Mouse (Mus musculus) heart, embryonic 15.5 days (tissue): Measurements from ENCODE around the gene Ift22. TPM values are rescaled to one million over a fixed set of nuclear protein-coding genes. Genes with fewer than 3 reads are reported as not detected.
"Not testable (repeated sequence)": the region's sequence is repeated elsewhere in the genome, so short reads cannot be mapped to it uniquely, and the experiment has no call there.

Experiments used
- ATAC-seq: fragments of 200-750 bp; cut with Nextera tagmentation; replicated peaks from 2 replicates; pipeline ENCODE4 v1.8.0; 2017; ENCODE audit warnings: low read depth, moderate TSS enrichment; ENCODE audit not compliant: insufficient number of reproducible peaks, insufficient read depth, low FRiP score
- H3K27ac ChIP-seq: fragments of 300-500 bp; sonication (generic); 2 replicates; pipeline ENCODE4 v1.5.1; 2015; ENCODE audit warnings: mild to moderate bottlenecking, inconsistent platforms
- H3K27me3 ChIP-seq: fragments of 300-500 bp; sonication (generic); 2 replicates; pipeline ENCODE4 v1.6.1; 2015; ENCODE audit warnings: inconsistent platforms
- H3K36me3 ChIP-seq: fragments of 300-500 bp; sonication (generic); 2 replicates; pipeline ENCODE4 v1.6.1; 2015; ENCODE audit warnings: mild to moderate bottlenecking, inconsistent platforms
- H3K4me1 ChIP-seq: fragments of 300-500 bp; sonication (generic); replicated peaks from 2 replicates; pipeline ENCODE4 v1.6.1; 2015; ENCODE audit warnings: inconsistent platforms
- H3K4me2 ChIP-seq: fragments of 300-500 bp; sonication (generic); 2 replicates; pipeline ENCODE4 v1.6.1; 2015; ENCODE audit warnings: inconsistent platforms, mild to moderate bottlenecking, moderate library complexity
- H3K4me3 ChIP-seq: fragments of 300-500 bp; sonication (generic); 2 replicates; pipeline ENCODE4 v1.5.1; 2015; ENCODE audit warnings: mild to moderate bottlenecking, inconsistent platforms
- H3K9ac ChIP-seq: fragments of 300-500 bp; sonication (generic); 2 replicates; pipeline ENCODE4 v1.6.1; 2015; ENCODE audit warnings: mild to moderate bottlenecking, inconsistent platforms
- H3K9me3 ChIP-seq: fragments of 300-500 bp; sonication (generic); replicated peaks from 2 replicates; pipeline ENCODE4 v1.6.1; 2016; ENCODE audit warnings: inconsistent platforms
- WGBS: fragments of 180-500 bp; shearing (Covaris S2); methylation state at CpG from one replicate; pipeline ENCODE4 v1.1.7; 2015; ENCODE audit warnings: mixed read lengths; 5-methylcytosine and 5-hydroxymethylcytosine counted together
- polyA plus RNA-seq: library from polyadenylated mRNA; unstranded; fragments of >200 nt; fragmentation: Nextera tagmentation; extraction: Ambion mirVana; gene quantifications from 2 replicates; pipeline ENCODE4 v1.2.1, GENCODE M21; 2015

Ift22 gene
- polyA plus RNA-seq, 1 experiment from 2014 or later, result 34.3 TPM

DNA sequence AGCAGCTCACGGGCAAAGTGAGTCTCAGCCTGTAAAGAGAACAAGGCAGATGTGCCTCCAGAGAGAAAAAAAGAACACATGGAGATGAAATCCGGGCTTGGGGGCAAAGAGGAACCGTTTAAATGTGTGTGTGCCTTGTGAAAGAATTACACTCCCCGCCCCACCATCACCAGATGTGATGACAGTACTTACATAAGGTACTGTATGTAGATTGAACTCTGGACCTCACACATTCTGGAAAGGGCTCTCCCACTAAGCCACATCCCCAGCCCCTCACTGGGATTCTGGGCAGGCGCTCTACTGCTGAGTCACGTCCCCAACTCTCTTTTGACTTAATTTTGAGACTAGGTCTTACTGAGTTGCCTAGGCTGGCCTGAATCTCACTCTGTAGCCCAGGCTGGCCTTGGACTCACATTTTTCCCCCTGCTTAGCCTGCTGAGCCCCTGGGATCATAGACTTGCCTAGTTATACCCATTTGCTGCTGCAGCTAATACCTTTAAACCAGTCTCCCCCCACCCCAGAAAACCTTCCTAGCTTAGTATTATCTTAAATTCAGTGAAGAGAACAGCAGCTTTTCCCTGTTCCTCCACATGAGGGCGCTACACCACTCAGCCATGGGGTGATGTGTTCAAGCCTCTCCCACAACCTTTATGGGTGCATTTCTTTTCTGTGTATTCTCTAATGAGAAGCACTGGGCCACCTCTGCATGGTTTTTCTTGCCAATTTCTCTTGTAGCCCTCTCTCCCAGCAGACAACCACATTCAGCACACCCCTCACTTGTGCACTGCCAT lies 28.1 kb downstream of the Ift22 start:
- WGBS, result 59% methylated on average over 7 of the region's 7 CpGs
- no peak overlapping the region for H3K27ac ChIP-seq

DNA sequence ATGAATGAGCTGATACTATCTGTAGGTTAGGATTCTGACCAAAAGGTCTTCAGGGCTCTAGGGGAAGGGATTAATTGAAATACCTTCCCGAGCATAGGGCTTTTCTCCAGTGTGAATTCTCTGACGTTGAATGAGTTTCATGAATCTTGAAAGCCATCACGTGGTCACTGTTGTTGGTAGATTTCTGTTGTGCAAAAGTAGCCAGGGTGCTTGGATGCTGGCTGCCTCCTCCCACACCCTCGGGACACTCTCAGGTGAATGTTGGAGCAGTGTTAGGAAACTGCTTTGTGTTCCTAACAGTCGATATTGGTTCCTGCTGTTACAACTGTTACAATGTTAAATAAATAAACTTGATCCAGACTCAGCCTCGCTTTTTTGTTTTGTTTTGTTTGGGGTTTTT lies 28.8 kb downstream of the Ift22 start:
- H3K27ac ChIP-seq, result no peak overlapping the region
- no peaks in the 10 kb centered on the region for H3K9me3 ChIP-seq
- H3K27me3 ChIP-seq, result no peaks in the 10 kb centered on the region
- no peak overlapping the region for H3K4me3 ChIP-seq
- 75% methylated on average over 6 of the region's 6 CpGs for WGBS
- H3K9ac ChIP-seq, result no peak overlapping the region
- no peaks in the 10 kb centered on the region for H3K4me1 ChIP-seq
- no peak overlapping the region for H3K4me2 ChIP-seq
- ATAC-seq, result no peak
- no peaks in the 10 kb centered on the region for H3K36me3 ChIP-seq

More for the DNA sequence above, 28.1 kb downstream of the Ift22 start:
- no peak for ATAC-seq
- Histone ChIP-seq H3K9me3 (no peaks in the 10 kb centered on the region), H3K4me1 (no peaks in the 10 kb centered on the region), H3K4me3 (no peak overlapping the region), H3K27me3 (no peaks in the 10 kb centered on the region), H3K4me2 (no peak overlapping the region), H3K36me3 (no peaks in the 10 kb centered on the region), H3K9ac (no peak overlapping the region)

DNA sequence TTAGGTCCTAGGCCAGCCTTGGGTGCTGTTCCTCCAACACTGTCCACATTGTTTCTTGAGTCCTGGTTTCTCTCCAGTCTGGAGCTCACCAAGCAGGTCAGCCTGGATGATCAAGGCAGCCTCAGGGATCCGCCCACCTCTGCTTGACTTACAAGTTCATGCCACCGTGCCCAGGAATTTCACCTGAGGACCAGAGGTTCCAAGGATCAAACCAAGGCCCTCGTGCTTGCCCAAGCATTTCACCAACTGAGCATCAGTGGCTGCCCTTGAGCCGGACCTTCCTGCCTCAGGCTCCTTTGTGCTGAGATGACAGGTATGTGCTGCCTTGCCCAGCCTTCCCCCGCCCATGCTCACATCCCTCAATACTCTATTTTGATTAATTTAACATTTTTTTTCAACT lies 29.7 kb downstream of the Ift22 start:
- Histone ChIP-seq H3K4me3 (no peak overlapping the region), H3K9me3 (no peaks in the 10 kb centered on the region), H3K27ac (no peak overlapping the region), H3K36me3 (no peaks in the 10 kb centered on the region), H3K27me3 (no peaks in the 10 kb centered on the region), H3K9ac (no peak overlapping the region), H3K4me2 (no peak overlapping the region), H3K4me1 (peaks cover 3% of the 10 kb centered on the region; the same call in 1 of the 2 replicates)
- WGBS, result 91% methylated on average over 5 of the region's 5 CpGs
- ATAC-seq, result no peak

DNA sequence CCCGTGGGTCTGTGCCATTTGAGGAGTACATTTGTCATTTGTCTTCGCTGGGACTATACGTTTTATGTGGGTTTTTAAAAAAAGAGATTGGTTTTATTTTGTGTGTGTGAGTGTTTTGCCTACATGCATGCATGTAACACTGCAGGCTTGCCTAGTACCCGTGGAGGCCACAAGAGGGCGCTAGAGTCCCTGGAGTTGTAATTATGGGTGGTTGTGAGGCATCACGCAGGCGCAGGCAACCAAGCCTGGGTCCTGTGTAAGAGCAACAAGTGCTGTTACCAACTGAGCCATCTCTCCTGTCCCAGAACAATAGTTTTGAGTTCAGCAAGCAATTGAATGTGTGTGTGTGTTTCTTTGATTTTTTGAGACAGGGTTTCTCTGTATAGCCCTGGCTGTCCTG lies 31.3 kb downstream of the Ift22 start:
- no peaks in the 10 kb centered on the region for H3K9me3 ChIP-seq
- no peak overlapping the region for H3K4me2 ChIP-seq
- H3K27ac ChIP-seq, result no peak overlapping the region
- no peak overlapping the region for H3K4me3 ChIP-seq
- peaks cover 5% of the 10 kb centered on the region; the same call in 1 of the 2 replicates for H3K4me1 ChIP-seq
- no peaks in the 10 kb centered on the region for H3K27me3 ChIP-seq
- no peak overlapping the region for H3K9ac ChIP-seq
- ATAC-seq, result no peak
- 62% methylated on average over 7 of the region's 7 CpGs for WGBS
- H3K36me3 ChIP-seq, result no peaks in the 10 kb centered on the region

DNA sequence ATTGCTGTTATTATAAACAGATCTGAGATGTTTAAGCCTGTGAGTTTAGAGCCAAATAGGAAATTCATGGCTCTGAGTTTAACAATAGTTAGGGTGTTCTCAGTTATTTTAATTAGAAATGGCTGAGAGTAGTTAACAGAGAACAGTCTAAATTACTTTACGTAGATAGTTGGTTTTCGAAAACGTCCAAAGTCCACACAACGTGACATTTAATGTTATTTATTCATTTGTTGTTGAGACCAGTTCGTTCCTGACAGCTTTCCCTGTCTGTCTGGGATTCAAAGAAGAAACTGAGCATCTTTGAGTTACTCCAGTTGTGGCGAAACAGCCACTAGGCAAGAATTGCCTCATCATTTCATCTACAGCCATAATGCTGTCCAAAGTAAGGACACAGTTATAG lies 32.1 kb downstream of the Ift22 start:
- WGBS, result 82% methylated on average over 6 of the region's 6 CpGs
- H3K4me2 ChIP-seq, ATAC-seq, H3K36me3 ChIP-seq, H3K9me3 ChIP-seq, H3K4me1 ChIP-seq, H3K27me3 ChIP-seq, H3K9ac ChIP-seq, H3K4me3 ChIP-seq, H3K27ac ChIP-seq: not testable (repeated sequence)

DNA sequence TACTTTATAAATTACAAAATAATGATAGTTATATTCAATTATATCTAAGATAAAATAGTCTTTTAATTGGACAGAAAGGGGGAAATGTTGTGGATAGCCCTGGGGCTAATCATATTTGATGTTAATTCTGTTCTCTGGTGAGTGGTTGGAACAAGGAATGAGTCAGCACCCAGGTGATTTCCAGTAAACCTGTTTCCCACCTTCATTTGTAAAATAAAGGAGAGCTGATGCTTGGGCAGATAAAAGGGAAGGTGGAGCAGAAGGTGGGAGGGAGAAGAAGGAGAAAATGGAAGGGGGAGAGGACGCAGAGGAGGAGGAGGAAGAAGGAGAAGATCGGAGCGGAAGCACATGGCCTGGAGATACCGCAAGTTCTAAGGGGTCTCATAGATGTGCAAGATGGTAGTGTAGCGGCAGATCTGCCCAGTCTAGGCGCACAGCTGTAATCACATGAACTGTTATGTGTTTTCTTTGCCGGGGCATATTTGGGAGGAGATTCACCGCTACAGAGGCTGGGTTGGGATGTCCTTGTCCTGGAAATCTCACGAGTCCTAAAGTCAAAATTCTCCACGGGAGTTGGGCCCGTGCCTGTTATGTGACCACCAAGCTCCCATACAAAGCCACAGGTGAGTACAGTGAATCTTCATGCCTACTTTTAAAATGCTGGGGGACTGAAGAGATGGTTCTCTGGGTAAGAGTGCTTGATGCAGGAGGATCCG lies 33.1 kb downstream of the Ift22 start:
- no peak overlapping the region for H3K4me2 ChIP-seq
- ATAC-seq, result no peak
- H3K36me3 ChIP-seq, result no peaks in the 10 kb centered on the region
- peaks cover 5% of the 10 kb centered on the region; the same call in 1 of the 2 replicates for H3K4me1 ChIP-seq
- no peak overlapping the region for H3K27ac ChIP-seq
- H3K4me3 ChIP-seq, result no peak overlapping the region
- 82% methylated on average over 12 of the region's 12 CpGs for WGBS
- no peaks in the 10 kb centered on the region for H3K9me3 ChIP-seq
- H3K27me3 ChIP-seq, result no peaks in the 10 kb centered on the region
- H3K9ac ChIP-seq, result no peak overlapping the region

DNA sequence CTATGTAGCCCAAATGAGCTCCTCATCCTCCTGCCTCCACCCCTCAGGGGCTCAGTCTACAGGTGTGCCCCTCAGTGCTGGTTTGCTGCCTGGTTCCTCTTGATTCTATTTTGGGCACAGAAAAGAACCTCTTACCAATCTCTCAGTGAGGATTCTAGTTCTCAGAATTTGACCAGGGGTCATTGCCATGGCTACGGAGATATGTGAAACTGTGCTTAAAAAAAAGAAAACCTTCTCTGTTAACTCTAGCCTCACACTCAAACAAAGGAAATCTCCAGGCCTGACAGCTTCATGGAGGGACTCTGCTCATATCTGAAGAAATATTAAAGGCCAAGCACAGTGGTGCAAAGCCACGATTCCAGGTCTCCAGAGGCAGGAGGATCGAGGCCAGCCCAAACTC lies 34.8 kb downstream of the Ift22 start:
- Histone ChIP-seq H3K4me1 (peaks cover 5% of the 10 kb centered on the region; the same call in 1 of the 2 replicates), H3K9ac (no peak overlapping the region), H3K4me2 (no peak overlapping the region), H3K9me3 (no peaks in the 10 kb centered on the region), H3K27me3 (no peaks in the 10 kb centered on the region), H3K4me3 (no peak overlapping the region), H3K36me3 (no peaks in the 10 kb centered on the region), H3K27ac (no peak overlapping the region)
- ATAC-seq, result no peak
- 52% methylated on average over 3 of the region's 3 CpGs for WGBS

DNA sequence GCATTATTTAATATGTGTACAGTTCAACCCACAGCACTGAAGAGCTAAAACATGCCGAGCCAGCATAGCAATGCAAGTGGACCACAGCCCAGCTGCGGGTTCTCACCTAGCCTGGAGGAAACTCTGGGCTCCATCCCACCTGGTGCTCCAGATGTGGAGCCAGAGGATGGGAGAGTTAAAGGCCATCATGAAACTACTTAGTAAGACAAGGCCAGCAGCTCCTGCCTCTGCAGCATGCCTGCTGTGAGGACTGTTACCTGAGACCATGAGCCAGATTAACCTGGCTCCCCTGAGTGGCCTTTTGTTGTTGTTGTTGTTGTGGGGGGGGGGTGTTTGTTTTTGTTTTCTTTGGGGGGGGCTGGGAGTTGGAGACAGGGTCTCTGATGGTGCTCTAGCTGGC lies 35.4 kb downstream of the Ift22 start:
- H3K9me3 ChIP-seq, result no peaks in the 10 kb centered on the region
- 84% methylated on average over 2 of the region's 2 CpGs for WGBS
- no peak overlapping the region for H3K27ac ChIP-seq
- H3K27me3 ChIP-seq, result no peaks in the 10 kb centered on the region
- H3K4me3 ChIP-seq, result no peak overlapping the region
- no peak overlapping the region for H3K4me2 ChIP-seq
- H3K4me1 ChIP-seq, result peaks cover 5% of the 10 kb centered on the region; the same call in 1 of the 2 replicates
- no peak overlapping the region for H3K9ac ChIP-seq
- no peaks in the 10 kb centered on the region for H3K36me3 ChIP-seq
- no peak for ATAC-seq

DNA sequence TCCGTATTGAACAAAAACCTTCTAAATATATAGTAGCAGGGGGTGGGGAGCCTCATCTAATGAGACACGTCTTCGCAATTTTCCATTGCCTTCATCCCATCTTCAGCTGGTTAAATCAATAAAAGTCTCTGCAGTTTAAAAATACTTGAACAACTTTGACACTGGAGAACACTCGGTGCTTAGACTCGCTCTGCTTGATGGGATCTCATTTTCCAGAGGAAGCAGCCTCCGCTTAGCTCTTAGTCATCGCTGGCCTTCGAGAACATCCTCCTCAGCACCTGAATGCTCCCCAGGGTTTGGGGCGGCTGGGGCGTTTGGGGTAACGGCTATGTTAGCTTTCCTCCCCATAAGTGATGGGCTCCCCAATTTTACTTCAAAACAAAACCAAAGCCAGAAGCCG lies 37.1 kb downstream of the Ift22 start:
- Histone ChIP-seq H3K27me3 (no peaks in the 10 kb centered on the region), H3K9me3 (no peaks in the 10 kb centered on the region), H3K4me3 (no peak overlapping the region), H3K4me1 (peaks cover 5% of the 10 kb centered on the region; the same call in 1 of the 2 replicates), H3K4me2 (no peak overlapping the region), H3K9ac (no peak overlapping the region), H3K27ac (no peak overlapping the region), H3K36me3 (no peaks in the 10 kb centered on the region)
- no peak for ATAC-seq
- 69% methylated on average over 12 of the region's 12 CpGs for WGBS

DNA sequence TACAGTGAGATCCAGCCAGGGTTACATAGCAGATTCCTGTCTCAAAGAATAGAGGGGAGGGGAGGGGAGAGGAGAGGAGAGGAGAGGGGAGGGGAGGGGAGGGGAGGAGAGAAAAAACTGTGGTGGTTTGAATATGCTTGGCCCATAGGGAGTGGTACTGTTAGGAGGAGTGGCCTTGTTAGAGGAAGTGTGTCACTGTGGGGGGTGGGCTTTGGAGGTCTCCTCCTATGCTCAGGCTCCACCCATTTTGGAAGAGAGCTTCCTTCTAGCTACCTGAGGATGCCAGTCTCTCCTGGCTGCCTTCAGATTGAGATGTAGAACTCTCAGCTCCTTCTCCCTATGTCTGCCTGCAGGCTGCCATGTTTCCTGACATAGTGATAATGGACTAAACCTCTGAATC lies 39.9 kb downstream of the Ift22 start:
- no peaks in the 10 kb centered on the region for H3K27me3 ChIP-seq
- no peak overlapping the region for H3K4me2 ChIP-seq
- peaks cover 4% of the 10 kb centered on the region for H3K4me1 ChIP-seq
- H3K36me3 ChIP-seq, result no peaks in the 10 kb centered on the region
- H3K9me3 ChIP-seq, result no peaks in the 10 kb centered on the region
- no peak overlapping the region for H3K27ac ChIP-seq
- no peak overlapping the region for H3K9ac ChIP-seq
- no peak overlapping the region for H3K4me3 ChIP-seq
- no peak for ATAC-seq

DNA sequence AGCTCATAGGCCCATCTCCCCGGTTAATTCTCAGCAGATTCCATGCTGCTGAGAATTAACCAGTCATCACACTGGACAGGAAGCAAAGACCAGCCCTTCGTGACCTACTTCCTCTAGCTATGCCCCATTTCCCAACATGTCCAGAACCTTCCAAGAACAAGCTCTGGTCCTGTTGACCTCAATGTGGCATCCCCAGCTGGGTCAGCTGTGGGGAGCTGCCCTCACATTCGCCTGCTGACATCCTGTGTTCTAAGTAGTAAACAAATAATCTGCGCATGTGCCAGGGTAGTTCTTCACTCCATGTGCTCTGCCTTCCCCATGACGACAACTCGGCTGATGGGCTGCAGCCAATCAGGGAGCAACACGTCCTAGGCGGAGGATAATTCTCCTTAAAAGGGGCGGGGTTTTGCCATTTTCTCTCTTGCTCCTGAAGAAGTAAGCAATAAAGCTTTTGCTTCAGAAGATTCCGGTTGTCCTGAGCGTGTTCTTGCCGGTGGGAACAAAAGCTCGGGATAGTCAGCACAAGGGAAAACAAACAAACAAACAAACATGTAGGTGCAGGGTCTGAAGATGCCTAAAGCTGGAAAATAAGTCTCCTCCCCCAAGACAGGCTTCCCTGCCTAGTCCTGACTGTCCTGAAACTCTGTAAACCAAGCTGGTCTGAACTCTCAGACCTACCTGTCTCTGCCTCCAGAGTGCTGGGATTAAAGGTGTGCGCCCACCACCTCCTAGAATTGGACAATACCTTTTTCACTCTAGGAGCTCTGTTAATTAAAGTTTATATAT lies 41.8 kb downstream of the Ift22 start:
- 75% methylated on average over 14 of the region's 14 CpGs for WGBS
- not testable (repeated sequence) for H3K4me3 ChIP-seq, H3K9ac ChIP-seq, H3K36me3 ChIP-seq, H3K4me2 ChIP-seq, H3K27me3 ChIP-seq, H3K27ac ChIP-seq, ATAC-seq, H3K9me3 ChIP-seq
- H3K4me1 ChIP-seq, result peaks cover 12% of the 10 kb centered on the region
